Mouse (Mus musculus) limb, embryonic 10.5 days (tissue): ENCODE measurements around the gene Lima1. TPM values are rescaled to one million over a fixed set of nuclear protein-coding genes. Genes with fewer than 3 reads are reported as not detected.
"Not testable (repeated sequence)": the region's sequence is repeated elsewhere in the genome, so short reads cannot be mapped to it uniquely, and the experiment has no call there.

Source experiments
- DNase-seq: peaks from one replicate; pipeline ENCODE4 v3.0.0-alpha.2; 2017; ENCODE audit warnings: low spot score
- H3K27ac ChIP-seq: fragments of 300-500 bp; sonication (generic); 2 replicates; pipeline ENCODE4 v1.5.1; 2016; ENCODE audit warnings: mild to moderate bottlenecking
- H3K27me3 ChIP-seq: fragments of 300-500 bp; sonication (generic); 2 replicates; pipeline ENCODE4 v1.6.1; 2016; ENCODE audit warnings: low read depth, mild to moderate bottlenecking; ENCODE audit not compliant: poor library complexity, severe bottlenecking
- H3K36me3 ChIP-seq: fragments of 300-500 bp; sonication (generic); 2 replicates; pipeline ENCODE4 v1.6.1; 2016; ENCODE audit warnings: mild to moderate bottlenecking, moderate library complexity
- H3K4me1 ChIP-seq: fragments of 300-500 bp; sonication (generic); 2 replicates; pipeline ENCODE4 v1.6.1; 2016
- H3K4me3 ChIP-seq: fragments of 300-500 bp; sonication (generic); 2 replicates; pipeline ENCODE4 v1.5.1; 2016; ENCODE audit warnings: mild to moderate bottlenecking, moderate library complexity
- H3K9me3 ChIP-seq: fragments of 300-500 bp; sonication (generic); replicated peaks from 2 replicates; pipeline ENCODE4 v1.6.1; 2016; ENCODE audit warnings: mild to moderate bottlenecking
- WGBS: fragments of 180-500 bp; shearing (Covaris S2); methylation state at CpG from one replicate; pipeline ENCODE4 v1.1.7; 2016; 5-methylcytosine and 5-hydroxymethylcytosine counted together
- polyA plus RNA-seq: library from polyadenylated mRNA; unstranded; fragments of >200 nt; fragmentation: Nextera tagmentation; extraction: Ambion mirVana; gene quantifications from 2 replicates; pipeline ENCODE4 v1.2.1, GENCODE M21; 2016

Lima1 gene
- polyA plus RNA-seq, 1 experiment from 2014 or later = 70.8 TPM

- no peaks in the 10 kb centered on the region for H3K4me1 ChIP-seq
- DNase-seq = no peak
- no peaks in the 10 kb centered on the region for H3K27me3 ChIP-seq
- H3K27ac ChIP-seq = no peak overlapping the region
- H3K9me3 ChIP-seq = no peaks in the 10 kb centered on the region
- peaks cover 68% of the 10 kb centered on the region for H3K36me3 ChIP-seq
- WGBS = 91% methylated on average over 16 of the region's 16 CpGs
- no peak overlapping the region for H3K4me3 ChIP-seq
These were observed 96.5 kb downstream of the Lima1 start for GRCm38 (mm10) chr15:99778677-99779335.

- Histone ChIP-seq H3K27ac (no peak overlapping the region), H3K27me3 (no peaks in the 10 kb centered on the region), H3K36me3 (peaks cover 61% of the 10 kb centered on the region), H3K4me1 (no peaks in the 10 kb centered on the region), H3K9me3 (no peaks in the 10 kb centered on the region), H3K4me3 (no peak overlapping the region)
- 30% methylated on average over 7 of the region's 7 CpGs for WGBS
- no peak for DNase-seq
These were observed 97.1 kb downstream of the Lima1 start for GRCm38 (mm10) chr15:99778148-99778547.

GRCm38 (mm10) chr15:99772925-99773324 is 102.3 kb downstream of the Lima1 start:
- 30% methylated on average over 3 of the region's 3 CpGs for WGBS
- DNase-seq = no peak
- Histone ChIP-seq H3K27me3 (no peaks in the 10 kb centered on the region), H3K9me3 (no peaks in the 10 kb centered on the region), H3K27ac (peak overlapping the region; percentile 98; the same call in 1 of the 2 replicates), H3K4me3 (peak overlapping the region; percentile 98), H3K36me3 (peaks cover 11% of the 10 kb centered on the region), H3K4me1 (peaks cover 32% of the 10 kb centered on the region)

GRCm38 (mm10) chr15:99772881-99772924 is 102.6 kb downstream of the Lima1 start, which contains the start of gene Cers5:
Gene Cers5, minus strand, starts transcription at chr15:99772885.
- H3K4me3 ChIP-seq = peak within 1 kb of the TSS; percentile 98
- H3K27ac ChIP-seq = peak within 1 kb of the TSS; percentile 98
- not testable (repeated sequence) for DNase-seq, H3K27me3 ChIP-seq, H3K9me3 ChIP-seq
- H3K36me3 ChIP-seq = peaks cover 11% of the 10 kb centered on the region
- peaks cover 32% of the 10 kb centered on the region for H3K4me1 ChIP-seq

GRCm38 (mm10) chr15:99772277-99772880 is 102.9 kb downstream of the Lima1 start:
- no peaks in the 10 kb centered on the region for H3K27me3 ChIP-seq
- no peaks in the 10 kb centered on the region for H3K9me3 ChIP-seq
- under 1% methylated on average over 41 of the region's 41 CpGs for WGBS
- DNase-seq = peak; percentile 93
- peaks cover 9% of the 10 kb centered on the region for H3K36me3 ChIP-seq
- H3K4me1 ChIP-seq = peaks cover 32% of the 10 kb centered on the region
- peak overlapping the region; percentile 98 for H3K27ac ChIP-seq
- peak overlapping the region; percentile 98 for H3K4me3 ChIP-seq

GRCm38 (mm10) chr15:99771601-99772276 is 103.5 kb downstream of the Lima1 start:
- WGBS = under 1% methylated on average over 57 of the region's 59 CpGs
- Histone ChIP-seq H3K27me3 (no peaks in the 10 kb centered on the region), H3K4me1 (peaks cover 32% of the 10 kb centered on the region), H3K4me3 (peak overlapping the region; percentile 98), H3K36me3 (0 out of 2 replicates have a peak, but pooled peaks cover 3% of the 10 kb centered on the region), H3K9me3 (no peaks in the 10 kb centered on the region), H3K27ac (peak overlapping the region; percentile 98)
- DNase-seq = no peak

GRCm38 (mm10) chr15:99771004-99771500 is 104.2 kb downstream of the Lima1 start:
- Histone ChIP-seq H3K4me1 (peaks cover 32% of the 10 kb centered on the region), H3K36me3 (peaks cover 10% of the 10 kb centered on the region), H3K27ac (peak overlapping the region; percentile 98), H3K9me3 (no peaks in the 10 kb centered on the region), H3K27me3 (no peaks in the 10 kb centered on the region), H3K4me3 (peak overlapping the region; percentile 98)
- WGBS = 31% methylated on average over 5 of the region's 5 CpGs
- DNase-seq = no peak

- no peak for DNase-seq
- Histone ChIP-seq H3K27ac (no peak overlapping the region), H3K36me3 (peaks cover 29% of the 10 kb centered on the region), H3K4me1 (peaks cover 32% of the 10 kb centered on the region), H3K27me3 (no peaks in the 10 kb centered on the region), H3K4me3 (no peak overlapping the region), H3K9me3 (no peaks in the 10 kb centered on the region)
- WGBS = 89% methylated on average over 1 of the region's 1 CpGs
These were observed 106.5 kb downstream of the Lima1 start for GRCm38 (mm10) chr15:99768761-99769160.

GRCm38 (mm10) chr15:99767467-99767866 is 107.8 kb downstream of the Lima1 start:
- Histone ChIP-seq H3K4me3 (no peak overlapping the region), H3K36me3 (peaks cover 39% of the 10 kb centered on the region), H3K4me1 (peaks cover 25% of the 10 kb centered on the region), H3K27ac (no peak overlapping the region), H3K27me3 (no peaks in the 10 kb centered on the region), H3K9me3 (no peaks in the 10 kb centered on the region)
- DNase-seq = no peak
- WGBS = 88% methylated on average over 4 of the region's 4 CpGs

- H3K9me3 ChIP-seq = no peaks in the 10 kb centered on the region
- no peak overlapping the region for H3K4me3 ChIP-seq
- peaks cover 27% of the 10 kb centered on the region for H3K36me3 ChIP-seq
- DNase-seq = no peak
- no peak overlapping the region for H3K27ac ChIP-seq
- no peaks in the 10 kb centered on the region for H3K4me1 ChIP-seq
- 79% methylated on average over 3 of the region's 3 CpGs for WGBS
- no peaks in the 10 kb centered on the region for H3K27me3 ChIP-seq
These were observed 121.1 kb downstream of the Lima1 start for GRCm38 (mm10) chr15:99754204-99754603.

- H3K9me3 ChIP-seq = no peaks in the 10 kb centered on the region
- no peak overlapping the region for H3K27ac ChIP-seq
- no peaks in the 10 kb centered on the region for H3K27me3 ChIP-seq
- 95% methylated on average over 4 of the region's 4 CpGs for WGBS
- no peak for DNase-seq
- peaks cover 99% of the 10 kb centered on the region for H3K36me3 ChIP-seq
- H3K4me3 ChIP-seq = no peak overlapping the region
- H3K4me1 ChIP-seq = no peaks in the 10 kb centered on the region
These were observed 135.0 kb downstream of the Lima1 start for GRCm38 (mm10) chr15:99740229-99740628.

- Histone ChIP-seq H3K4me1 (no peaks in the 10 kb centered on the region), H3K27me3 (no peaks in the 10 kb centered on the region), H3K9me3 (no peaks in the 10 kb centered on the region), H3K27ac (no peak overlapping the region), H3K4me3 (no peak overlapping the region), H3K36me3 (peaks cover 100% of the 10 kb centered on the region)
- DNase-seq = no peak
- 95% methylated on average over 11 of the region's 11 CpGs for WGBS
These were observed 138.6 kb downstream of the Lima1 start for GRCm38 (mm10) chr15:99736675-99737074.

- Histone ChIP-seq H3K4me3 (no peak overlapping the region), H3K4me1 (no peaks in the 10 kb centered on the region), H3K9me3 (no peaks in the 10 kb centered on the region), H3K27me3 (no peaks in the 10 kb centered on the region), H3K36me3 (peaks cover 98% of the 10 kb centered on the region), H3K27ac (no peak overlapping the region)
- 87% methylated on average over 2 of the region's 2 CpGs for WGBS
- DNase-seq = no peak
These were observed 139.6 kb downstream of the Lima1 start for GRCm38 (mm10) chr15:99735631-99736030.
